Mouse (Mus musculus) heart, postnatal 25 days (tissue): Measurements from ENCODE around the gene Mlh1. TPM values are rescaled to one million over a fixed set of nuclear protein-coding genes. Genes with fewer than 3 reads are reported as not detected.

Source experiments
- DNase-seq: peaks from one replicate; pipeline ENCODE4 v3.0.0; 2022; ENCODE audit warnings: low spot score
- intact Hi-C: fragments of 180-260 bp; cut with DNase I; formaldehyde crosslinking; loops from one replicate; pipeline ENCODE4 v1.15.1; 2025
- total RNA-seq, 2 experiments: library from RNA; stranded (reverse); gene quantifications; 2 replicates each; pipeline ENCODE4 v1.2.3; 2021

The Mlh1 gene
- total RNA-seq, 2 experiments from 2014 or later = 7.1 TPM

- intact Hi-C loops = no loop called here
Observed at GRCm38 (mm10) chr9:111182176-111182575, 89.4 kb downstream of the Mlh1 start.

GRCm38 (mm10) chr9:111178971-111179370 lies 92.6 kb downstream of the Mlh1 start:
- intact Hi-C loops = no loop called here
- DNase-seq = no peak

More at GRCm38 (mm10) chr9:111182176-111182575, 89.4 kb downstream of the Mlh1 start:
- DNase-seq = no peak

Other genes starting within 250 kb of the Mlh1 start
- 10 to 100 TPM in 1 of 2 experiments, 1 to 10 TPM in 1; 8.2 to 10.4 TPM for gene Ccrl2, start 214.3 kb downstream of the Mlh1 start, total RNA-seq
- 10 to 100 TPM; 82.4 to 91.7 TPM for gene Lrrfip2, start 154.2 kb downstream of the Mlh1 start, total RNA-seq
- gene Epm2aip1, start 138 bp upstream of the Mlh1 start, total RNA-seq = 10 to 100 TPM; 19.4 to 23.9 TPM
- gene Trank1, start 39.9 kb upstream of the Mlh1 start, total RNA-seq = not detected
- gene Dclk3, start 167.3 kb upstream of the Mlh1 start, total RNA-seq = under 1 TPM; 0.16 to 0.59 TPM